Mouse (Mus musculus) hindbrain, embryonic 16.5 days (tissue): ENCODE data around the gene Mllt6. TPM values are rescaled to one million over a fixed set of nuclear protein-coding genes. Genes with fewer than 3 reads are reported as not detected.
"Not testable (repeated sequence)": the region's sequence is repeated elsewhere in the genome, so short reads cannot be mapped to it uniquely, and the experiment has no call there.

Experiments
- ATAC-seq: fragments of 200-750 bp; cut with Nextera tagmentation; 2 replicates; pipeline ENCODE4 v1.8.0; 2017; ENCODE audit warnings: moderate TSS enrichment, moderate library complexity
- H3K27ac ChIP-seq: fragments of 300-500 bp; sonication (generic); 2 replicates; pipeline ENCODE4 v1.5.1; 2014; ENCODE audit warnings: low read depth, mild to moderate bottlenecking, control low read depth, low read length, moderate library complexity
- H3K27me3 ChIP-seq: fragments of 300-500 bp; sonication (generic); replicated peaks from 2 replicates; pipeline ENCODE4 v1.6.1; 2014; ENCODE audit warnings: low read length; ENCODE audit not compliant: control insufficient read depth, insufficient read depth
- H3K36me3 ChIP-seq: fragments of 300-500 bp; sonication (generic); 2 replicates; pipeline ENCODE4 v1.6.1; 2014; ENCODE audit warnings: mild to moderate bottlenecking, low read length, moderate library complexity, mixed read lengths; ENCODE audit not compliant: control insufficient read depth, insufficient read depth
- H3K4me1 ChIP-seq: fragments of 300-500 bp; sonication (generic); 2 replicates; pipeline ENCODE4 v1.6.1; 2014; ENCODE audit warnings: low read depth, low read length; ENCODE audit not compliant: control insufficient read depth, insufficient read depth
- H3K4me2 ChIP-seq: fragments of 300-500 bp; sonication (generic); 2 replicates; pipeline ENCODE4 v1.6.1; 2014; ENCODE audit warnings: mild to moderate bottlenecking, low read length, control low read depth, moderate library complexity
- H3K4me3 ChIP-seq: fragments of 300-500 bp; sonication (generic); 2 replicates; pipeline ENCODE4 v1.5.1; 2014; ENCODE audit warnings: mild to moderate bottlenecking, low read length, control low read depth, moderate library complexity
- H3K9ac ChIP-seq: fragments of 300-500 bp; sonication (generic); 2 replicates; pipeline ENCODE4 v1.6.1; 2014; ENCODE audit warnings: low read depth, mild to moderate bottlenecking, control low read depth, low read length, moderate library complexity
- H3K9me3 ChIP-seq: fragments of 300-500 bp; sonication (generic); 2 replicates; pipeline ENCODE4 v1.6.1; 2014; ENCODE audit warnings: mild to moderate bottlenecking, low read length, moderate library complexity; ENCODE audit not compliant: control insufficient read depth
- WGBS: fragments of 180-500 bp; shearing (Covaris S2); extraction: QIAGEN DNeasy Blood & Tissue Kit; methylation state at CpG from one replicate; pipeline ENCODE4 v1.1.7; 2014; 5-methylcytosine and 5-hydroxymethylcytosine counted together
- polyA plus RNA-seq: library from polyadenylated mRNA; unstranded; fragments of >200 nt; fragmentation: Nextera tagmentation; extraction: Ambion mirVana; gene quantifications from 2 replicates; pipeline ENCODE4 v1.2.1, GENCODE M21; 2015

The Mllt6 gene
- polyA plus RNA-seq, 1 experiment from 2014 or later: 3.1 TPM

- Histone ChIP-seq H3K4me3 (peak overlapping the region; percentile 60; the same call in 1 of the 2 replicates), H3K36me3 (no peaks in the 10 kb centered on the region), H3K4me1 (peaks cover 24% of the 10 kb centered on the region), H3K27me3 (peaks cover 55% of the 10 kb centered on the region), H3K27ac (no peak overlapping the region), H3K9me3 (no peaks in the 10 kb centered on the region), H3K4me2 (peak overlapping the region; percentile 66), H3K9ac (no peak overlapping the region)
- no peak for ATAC-seq
- 2% methylated on average over 30 of the region's 30 CpGs for WGBS
Measured at GRCm38 (mm10) chr11:97627556-97628302, 35.5 kb upstream of the Mllt6 start.

- Histone ChIP-seq H3K4me3 (peak overlapping the region; percentile 60), H3K4me2 (peak overlapping the region; percentile 66), H3K9ac (no peak overlapping the region), H3K9me3 (no peaks in the 10 kb centered on the region), H3K27ac (no peak overlapping the region), H3K36me3 (no peaks in the 10 kb centered on the region), H3K4me1 (peaks cover 24% of the 10 kb centered on the region), H3K27me3 (peaks cover 55% of the 10 kb centered on the region)
- no peak for ATAC-seq
- WGBS: under 1% methylated on average over 28 of the region's 28 CpGs
Measured at GRCm38 (mm10) chr11:97628303-97628567, 35.0 kb upstream of the Mllt6 start.

- peak overlapping the region; percentile 72 for H3K9ac ChIP-seq
Measured at GRCm38 (mm10) chr11:97628568-97629518, 34.4 kb upstream of the Mllt6 start.

GRCm38 (mm10) chr11:97629576-97629975 is 33.6 kb upstream of the Mllt6 start, which contains the start of gene Epop:
Epop (minus strand) TSS chr11:97629702.
- H3K9me3 ChIP-seq: no peaks in the 10 kb centered on the region
- no peak within 1 kb of the TSS for H3K27ac ChIP-seq
- H3K4me2 ChIP-seq: peak within 1 kb of the TSS; percentile 66
- peak within 1 kb of the TSS; percentile 72 for H3K9ac ChIP-seq
- under 1% methylated on average over 40 of the region's 47 CpGs for WGBS
- peaks cover 24% of the 10 kb centered on the region for H3K4me1 ChIP-seq
- H3K4me3 ChIP-seq: peak within 1 kb of the TSS; percentile 60
- peaks cover 53% of the 10 kb centered on the region for H3K27me3 ChIP-seq
- peak; percentile 95 for ATAC-seq
- no peaks in the 10 kb centered on the region for H3K36me3 ChIP-seq

More at GRCm38 (mm10) chr11:97628568-97629518, 34.4 kb upstream of the Mllt6 start:
- Histone ChIP-seq H3K27me3 (peaks cover 55% of the 10 kb centered on the region), H3K27ac (no peak overlapping the region), H3K36me3 (no peaks in the 10 kb centered on the region), H3K4me1 (peaks cover 24% of the 10 kb centered on the region), H3K9me3 (no peaks in the 10 kb centered on the region), H3K4me3 (peak overlapping the region; percentile 60), H3K4me2 (peak overlapping the region; percentile 66)
- no peak; the same call in none of the 2 replicates for ATAC-seq
- under 1% methylated on average over 57 of the region's 106 CpGs for WGBS

- Histone ChIP-seq H3K4me1 (peaks cover 24% of the 10 kb centered on the region), H3K9ac (no peak overlapping the region), H3K27ac (no peak overlapping the region), H3K4me2 (no peak overlapping the region), H3K9me3 (no peaks in the 10 kb centered on the region), H3K36me3 (no peaks in the 10 kb centered on the region), H3K4me3 (no peak overlapping the region), H3K27me3 (peaks cover 41% of the 10 kb centered on the region)
- no peak for ATAC-seq
- WGBS: 29% methylated on average over 2 of the region's 2 CpGs
Measured at GRCm38 (mm10) chr11:97631046-97631445, 32.2 kb upstream of the Mllt6 start.

- H3K4me3 ChIP-seq: no peak overlapping the region
Measured at GRCm38 (mm10) chr11:97631500-97631899, 31.7 kb upstream of the Mllt6 start.

GRCm38 (mm10) chr11:97631938-97632337 is 31.3 kb upstream of the Mllt6 start:
- no peak overlapping the region for H3K4me2 ChIP-seq
- no peak overlapping the region for H3K9ac ChIP-seq
- no peak overlapping the region for H3K4me3 ChIP-seq
- no peaks in the 10 kb centered on the region for H3K36me3 ChIP-seq
- H3K9me3 ChIP-seq: no peaks in the 10 kb centered on the region
- no peak for ATAC-seq
- H3K27ac ChIP-seq: no peak overlapping the region
- 3% methylated on average over 12 of the region's 12 CpGs for WGBS
- H3K4me1 ChIP-seq: peaks cover 24% of the 10 kb centered on the region
- H3K27me3 ChIP-seq: peaks cover 39% of the 10 kb centered on the region

More at GRCm38 (mm10) chr11:97631500-97631899, 31.7 kb upstream of the Mllt6 start:
- no peak overlapping the region for H3K9ac ChIP-seq
- H3K36me3 ChIP-seq: no peaks in the 10 kb centered on the region
- 22% methylated on average over 5 of the region's 5 CpGs for WGBS
- H3K27me3 ChIP-seq: peaks cover 41% of the 10 kb centered on the region
- ATAC-seq: no peak
- peaks cover 24% of the 10 kb centered on the region for H3K4me1 ChIP-seq
- no peak overlapping the region for H3K27ac ChIP-seq
- H3K9me3 ChIP-seq: no peaks in the 10 kb centered on the region
- H3K4me2 ChIP-seq: no peak overlapping the region

- WGBS: 89% methylated on average over 4 of the region's 4 CpGs
Measured at GRCm38 (mm10) chr11:97632440-97632839, 30.8 kb upstream of the Mllt6 start.

GRCm38 (mm10) chr11:97635468-97636019 is 27.7 kb upstream of the Mllt6 start:
- 82% methylated on average over 11 of the region's 11 CpGs for WGBS
- no peaks in the 10 kb centered on the region for H3K4me1 ChIP-seq
- peaks cover 11% of the 10 kb centered on the region for H3K27me3 ChIP-seq
- H3K36me3 ChIP-seq: no peaks in the 10 kb centered on the region
- ATAC-seq: no peak
- H3K27ac ChIP-seq: no peak overlapping the region
- no peak overlapping the region for H3K4me2 ChIP-seq
- H3K9ac ChIP-seq: no peak overlapping the region
- H3K4me3 ChIP-seq: no peak overlapping the region
- H3K9me3 ChIP-seq: no peaks in the 10 kb centered on the region

More at GRCm38 (mm10) chr11:97632440-97632839, 30.8 kb upstream of the Mllt6 start:
- not testable (repeated sequence) for H3K9ac ChIP-seq, ATAC-seq, H3K36me3 ChIP-seq, H3K9me3 ChIP-seq, H3K27ac ChIP-seq, H3K4me2 ChIP-seq, H3K4me3 ChIP-seq
- peaks cover 35% of the 10 kb centered on the region for H3K27me3 ChIP-seq
- H3K4me1 ChIP-seq: peaks cover 22% of the 10 kb centered on the region
